Mouse (Mus musculus): ENCODE measurements around the gene Cd200. TPM values are rescaled to one million over a fixed set of nuclear protein-coding genes. Genes with fewer than 3 reads are reported as not detected.

The Cd200 gene
- polyA plus RNA-seq, 2 experiments = 27.4 to 33.8 TPM

GRCm38 (mm10) chr16:45332591-45332990 lies 76.3 kb downstream of the Cd200 start:
- Histone ChIP-seq H3K4me2 (replicated peaks; ENCODE audit: low read depth, low read length, severe bottlenecking) (no peak overlapping the region), H3K27me3 (ENCODE audit: control insufficient read depth, insufficient read depth, low read length) (no peaks in the 10 kb centered on the region), H3K36me3 (ENCODE audit: control insufficient read depth, insufficient read depth, low read length) (no peaks in the 10 kb centered on the region), H3K9me3 (ENCODE audit: control insufficient read depth, low read length) (no peaks in the 10 kb centered on the region), H3K4me3 (replicated peaks; ENCODE audit: low read length) (no peak overlapping the region), H3K27ac (replicated peaks; ENCODE audit: low read depth, low read length) (no peak overlapping the region), H3K4me1 (ENCODE audit: control insufficient read depth, insufficient read depth, low read length) (no peaks in the 10 kb centered on the region), H3K9ac (ENCODE audit: low read depth, low read length, severe bottlenecking) (no peak overlapping the region)
- 52% methylated on average over 8 of the region's 8 CpGs for WGBS
- ATAC-seq (ENCODE audit: low FRiP score, low read depth) (no peak), DNase-seq (ENCODE audit: low spot score) (no peak)
- no peak for TF ChIP-seq POLR2A (IDR thresholded peaks at IDR 0.05; ENCODE audit: borderline replicate concordance, extremely low read depth, insufficient read depth, insufficient read length)

Other genes with a start within 250 kb of the Cd200 start
- gene Btla, start 184.7 kb downstream of the Cd200 start, polyA plus RNA-seq (2012; rRNA removed) = 0.35 TPM in 2 replicates
- gene Btla, start 184.7 kb downstream of the Cd200 start, polyA plus RNA-seq (2014; fragmentation: Nextera tagmentation; extraction: Ambion mirVana) = 0.70 and 0.73 TPM in 2 replicates
- 0.03 TPM in 1 of 2 replicates, not detected in the other for gene Gm609, start 83.9 kb upstream of the Cd200 start, polyA plus RNA-seq (2012; rRNA removed)
- not detected in 2 replicates for gene Gm609, start 83.9 kb upstream of the Cd200 start, polyA plus RNA-seq (2014; fragmentation: Nextera tagmentation; extraction: Ambion mirVana)
- gene Gm17783, start 123.0 kb upstream of the Cd200 start, polyA plus RNA-seq (2012; rRNA removed) = not detected in 2 replicates
- gene Gm17783, start 123.0 kb upstream of the Cd200 start, polyA plus RNA-seq (2014; fragmentation: Nextera tagmentation; extraction: Ambion mirVana) = not detected in 2 replicates
- not detected in 2 replicates for gene Slc9c1, start 126.3 kb upstream of the Cd200 start, polyA plus RNA-seq (2012; rRNA removed)
- gene Slc9c1, start 126.3 kb upstream of the Cd200 start, polyA plus RNA-seq (2014; fragmentation: Nextera tagmentation; extraction: Ambion mirVana) = not detected in 2 replicates
- 0.50 and 0.68 TPM in 2 replicates for gene Gcsam, start 201.3 kb upstream of the Cd200 start, polyA plus RNA-seq (2012; rRNA removed)
- 1.6 and 1.9 TPM in 2 replicates for gene Gcsam, start 201.3 kb upstream of the Cd200 start, polyA plus RNA-seq (2014; fragmentation: Nextera tagmentation; extraction: Ambion mirVana)
- 0.09 and 0.14 TPM in 2 replicates for gene BC016579, start 245.0 kb upstream of the Cd200 start, polyA plus RNA-seq (2012; rRNA removed)
- 0.08 TPM in 1 of 2 replicates, not detected in the other for gene BC016579, start 245.0 kb upstream of the Cd200 start, polyA plus RNA-seq (2014; fragmentation: Nextera tagmentation; extraction: Ambion mirVana)

All from limb, embryonic 14.5 days (tissue).